Mouse (Mus musculus) forebrain, embryonic 13.5 days (tissue): Measurements from ENCODE around the gene Tubb5. TPM values are rescaled to one million over a fixed set of nuclear protein-coding genes. Genes with fewer than 3 reads are reported as not detected.

Source experiments
- ATAC-seq: fragments of 200-750 bp; cut with Nextera tagmentation; 2 replicates; pipeline ENCODE4 v1.8.0; 2017
- H3K27ac ChIP-seq: fragments of 300-500 bp; sonication (generic); 2 replicates; pipeline ENCODE4 v1.5.1; 2015; ENCODE audit warnings: inconsistent platforms, mild to moderate bottlenecking, moderate library complexity
- H3K27me3 ChIP-seq: fragments of 300-500 bp; sonication (generic); 2 replicates; pipeline ENCODE4 v1.6.1; 2015; ENCODE audit warnings: mild to moderate bottlenecking, inconsistent platforms
- H3K36me3 ChIP-seq: fragments of 300-500 bp; sonication (generic); 2 replicates; pipeline ENCODE4 v1.6.1; 2015; ENCODE audit warnings: mild to moderate bottlenecking, inconsistent platforms; ENCODE audit not compliant: poor library complexity, severe bottlenecking
- H3K4me1 ChIP-seq: fragments of 300-500 bp; sonication (generic); 2 replicates; pipeline ENCODE4 v1.6.1; 2015; ENCODE audit warnings: inconsistent platforms
- H3K4me2 ChIP-seq: fragments of 300-500 bp; sonication (generic); 2 replicates; pipeline ENCODE4 v1.6.1; 2015; ENCODE audit warnings: inconsistent platforms, mild to moderate bottlenecking, moderate library complexity
- H3K4me3 ChIP-seq: fragments of 300-500 bp; sonication (generic); 2 replicates; pipeline ENCODE4 v1.5.1; 2015; ENCODE audit warnings: mild to moderate bottlenecking, inconsistent platforms
- H3K9ac ChIP-seq: fragments of 300-500 bp; sonication (generic); 2 replicates; pipeline ENCODE4 v1.6.1; 2015; ENCODE audit warnings: mild to moderate bottlenecking, inconsistent platforms
- H3K9me3 ChIP-seq: fragments of 300-500 bp; sonication (generic); replicated peaks from 2 replicates; pipeline ENCODE4 v1.6.1; 2016; ENCODE audit warnings: inconsistent platforms
- whole genome bisulfite sequencing: fragments of 180-500 bp; shearing (Covaris S2); methylation state at CpG from one replicate; pipeline ENCODE4 v1.1.7; 2015; 5-methylcytosine and 5-hydroxymethylcytosine counted together
- polyA plus RNA-seq: library from polyadenylated mRNA; unstranded; fragments of >200 nt; fragmentation: Nextera tagmentation; extraction: Ambion mirVana; gene quantifications from 2 replicates; pipeline ENCODE4 v1.2.1, GENCODE M21; 2015

The Tubb5 gene
- 1,790 and 1,841 TPM in 2 replicates for polyA plus RNA-seq

DNA sequence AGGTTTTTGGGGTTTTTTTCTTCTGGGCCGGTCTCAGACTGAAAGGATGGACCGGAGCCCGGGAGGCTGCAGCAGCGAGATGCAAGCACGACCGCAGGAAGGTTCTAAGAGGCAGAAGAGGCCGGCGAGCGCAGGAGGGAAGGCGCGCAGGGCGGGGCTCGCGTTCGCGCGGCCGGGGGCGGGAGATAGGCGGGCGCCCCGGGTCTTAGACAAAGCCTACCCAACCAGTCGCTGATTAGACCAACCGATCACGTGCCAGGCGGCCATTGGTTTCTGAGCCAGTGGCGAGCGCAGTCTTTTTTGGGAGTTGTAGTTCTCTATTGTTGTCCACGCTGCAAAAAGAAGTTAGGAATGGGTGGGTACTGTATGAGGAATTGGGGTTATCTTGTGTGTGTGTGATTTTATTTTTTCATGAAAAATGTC, at the start of gene Tubb5:
Tubb5 (minus strand) TSS at position 185 of the 423 bp plus-strand sequence.
- H3K4me2 ChIP-seq: peak within 1 kb of the TSS; percentile 92
- no peaks in the 10 kb centered on the region for H3K27me3 ChIP-seq
- peaks cover 64% of the 10 kb centered on the region for H3K4me1 ChIP-seq
- WGBS: under 1% methylated on average over 29 of the region's 29 CpGs
- peak within 1 kb of the TSS; percentile 100 for H3K9ac ChIP-seq
- ATAC-seq: peak; percentile 78
- H3K36me3 ChIP-seq: peaks cover 37% of the 10 kb centered on the region
- H3K27ac ChIP-seq: peak within 1 kb of the TSS; percentile 100
- H3K4me3 ChIP-seq: peak within 1 kb of the TSS; percentile 95
- no peaks in the 10 kb centered on the region for H3K9me3 ChIP-seq

- Histone ChIP-seq H3K4me1 (no peaks in the 10 kb centered on the region), H3K4me2 (no peak overlapping the region), H3K9ac (no peak overlapping the region), H3K4me3 (no peak overlapping the region), H3K36me3 (peaks cover 99% of the 10 kb centered on the region), H3K27me3 (no peaks in the 10 kb centered on the region), H3K9me3 (no peaks in the 10 kb centered on the region), H3K27ac (no peak overlapping the region)
- ATAC-seq: no peak
- WGBS: 83% methylated on average over 14 of the region's 17 CpGs
These were observed 49.6 kb upstream of the Tubb5 start for GRCm38 (mm10) chr17:35887725-35888124.

DNA sequence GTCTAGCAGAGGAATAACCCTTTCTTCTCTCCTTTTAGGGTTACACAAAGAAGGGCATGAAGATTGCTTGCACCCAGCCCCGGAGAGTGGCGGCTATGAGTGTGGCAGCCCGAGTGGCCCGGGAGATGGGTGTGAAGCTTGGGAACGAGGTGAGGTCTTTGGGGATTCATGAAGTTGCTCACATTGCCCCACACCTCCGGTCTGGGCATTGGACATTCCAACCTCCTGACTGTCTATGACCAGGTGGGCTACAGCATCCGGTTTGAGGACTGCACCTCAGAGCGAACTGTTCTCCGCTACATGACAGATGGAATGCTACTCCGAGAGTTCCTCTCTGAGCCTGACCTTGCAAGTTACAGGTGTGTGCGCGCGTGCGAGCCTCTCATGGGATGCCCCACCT, 45.7 kb upstream of the Tubb5 start:
- H3K27ac ChIP-seq: no peak overlapping the region
- H3K9me3 ChIP-seq: no peaks in the 10 kb centered on the region
- no peak overlapping the region for H3K4me3 ChIP-seq
- no peaks in the 10 kb centered on the region for H3K27me3 ChIP-seq
- peaks cover 76% of the 10 kb centered on the region for H3K36me3 ChIP-seq
- WGBS: 95% methylated on average over 14 of the region's 14 CpGs
- no peak overlapping the region for H3K9ac ChIP-seq
- peaks cover 15% of the 10 kb centered on the region for H3K4me1 ChIP-seq
- ATAC-seq: no peak
- no peak overlapping the region for H3K4me2 ChIP-seq

GRCm38 (mm10) chr17:35882924-35883323, 44.8 kb upstream of the Tubb5 start:
- WGBS: 95% methylated on average over 17 of the region's 17 CpGs
- H3K4me1 ChIP-seq: peaks cover 15% of the 10 kb centered on the region
- H3K4me3 ChIP-seq: no peak overlapping the region
- ATAC-seq: no peak
- no peak overlapping the region for H3K9ac ChIP-seq
- H3K9me3 ChIP-seq: no peaks in the 10 kb centered on the region
- no peak overlapping the region for H3K27ac ChIP-seq
- H3K36me3 ChIP-seq: peaks cover 67% of the 10 kb centered on the region
- H3K27me3 ChIP-seq: no peaks in the 10 kb centered on the region
- no peak overlapping the region for H3K4me2 ChIP-seq

DNA sequence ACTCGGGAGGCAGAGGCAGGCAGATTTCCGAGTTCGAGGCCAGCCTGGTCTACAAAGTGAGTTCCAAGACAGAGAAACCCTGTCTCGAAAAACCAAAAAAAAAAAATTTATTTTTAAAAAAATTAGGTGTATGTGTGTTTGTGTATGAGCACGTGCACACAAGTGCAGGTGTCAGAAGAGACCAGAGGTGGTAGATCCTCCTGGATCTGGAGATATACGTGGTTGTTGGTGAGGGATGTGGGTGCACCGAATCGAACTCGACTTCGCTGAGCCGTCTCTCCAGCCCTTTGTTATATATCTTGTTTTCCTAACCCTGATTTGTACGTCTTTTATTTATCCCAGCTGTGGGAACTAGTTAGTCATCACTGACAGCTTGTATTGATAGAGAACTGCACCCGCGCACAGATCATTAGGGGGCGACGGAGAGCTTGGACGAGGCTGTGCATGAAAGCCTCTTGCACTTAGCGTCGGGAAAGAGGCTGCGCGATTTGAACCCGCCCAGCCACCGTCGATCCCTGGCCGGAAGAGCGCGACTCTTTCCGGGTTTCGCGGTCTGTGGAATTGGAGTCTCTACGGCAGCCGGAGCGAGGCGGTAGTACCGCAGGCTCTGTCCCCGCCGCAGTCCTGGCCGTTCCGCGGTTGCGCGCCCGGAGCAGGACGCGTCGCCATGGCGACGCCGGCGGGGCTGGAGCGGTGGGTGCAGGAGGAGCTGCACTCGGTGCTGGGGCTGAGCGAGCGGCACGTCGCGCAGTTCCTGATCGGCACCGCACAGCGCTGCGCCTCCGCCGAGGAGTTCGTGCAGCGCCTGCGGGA, 41.3 kb upstream of the Tubb5 start, which contains the start of gene Dhx16:
Dhx16 (plus strand) TSS at position 575 of the 813 bp plus-strand sequence.
- peaks cover 56% of the 10 kb centered on the region for H3K36me3 ChIP-seq
- no peaks in the 10 kb centered on the region for H3K9me3 ChIP-seq
- peak; percentile 94 for ATAC-seq
- peak within 1 kb of the TSS; percentile 83 for H3K9ac ChIP-seq
- H3K27me3 ChIP-seq: no peaks in the 10 kb centered on the region
- peak within 1 kb of the TSS; percentile 75 for H3K27ac ChIP-seq
- WGBS: 5% methylated on average over 66 of the region's 66 CpGs
- H3K4me1 ChIP-seq: peaks cover 15% of the 10 kb centered on the region
- H3K4me2 ChIP-seq: peak within 1 kb of the TSS; percentile 88
- H3K4me3 ChIP-seq: peak within 1 kb of the TSS; percentile 99

GRCm38 (mm10) chr17:35874721-35875120, 36.6 kb upstream of the Tubb5 start:
- H3K4me1 ChIP-seq: peaks cover 37% of the 10 kb centered on the region
- peaks cover 4% of the 10 kb centered on the region; the same call in 1 of the 2 replicates for H3K9me3 ChIP-seq
- H3K36me3 ChIP-seq: peaks cover 49% of the 10 kb centered on the region
- no peak overlapping the region; the same call in 1 of the 2 replicates for H3K27ac ChIP-seq
- no peak overlapping the region; the same call in 1 of the 2 replicates for H3K9ac ChIP-seq
- H3K27me3 ChIP-seq: no peaks in the 10 kb centered on the region
- 91% methylated on average over 6 of the region's 6 CpGs for WGBS
- H3K4me2 ChIP-seq: no peak overlapping the region
- ATAC-seq: no peak
- H3K4me3 ChIP-seq: no peak overlapping the region

DNA sequence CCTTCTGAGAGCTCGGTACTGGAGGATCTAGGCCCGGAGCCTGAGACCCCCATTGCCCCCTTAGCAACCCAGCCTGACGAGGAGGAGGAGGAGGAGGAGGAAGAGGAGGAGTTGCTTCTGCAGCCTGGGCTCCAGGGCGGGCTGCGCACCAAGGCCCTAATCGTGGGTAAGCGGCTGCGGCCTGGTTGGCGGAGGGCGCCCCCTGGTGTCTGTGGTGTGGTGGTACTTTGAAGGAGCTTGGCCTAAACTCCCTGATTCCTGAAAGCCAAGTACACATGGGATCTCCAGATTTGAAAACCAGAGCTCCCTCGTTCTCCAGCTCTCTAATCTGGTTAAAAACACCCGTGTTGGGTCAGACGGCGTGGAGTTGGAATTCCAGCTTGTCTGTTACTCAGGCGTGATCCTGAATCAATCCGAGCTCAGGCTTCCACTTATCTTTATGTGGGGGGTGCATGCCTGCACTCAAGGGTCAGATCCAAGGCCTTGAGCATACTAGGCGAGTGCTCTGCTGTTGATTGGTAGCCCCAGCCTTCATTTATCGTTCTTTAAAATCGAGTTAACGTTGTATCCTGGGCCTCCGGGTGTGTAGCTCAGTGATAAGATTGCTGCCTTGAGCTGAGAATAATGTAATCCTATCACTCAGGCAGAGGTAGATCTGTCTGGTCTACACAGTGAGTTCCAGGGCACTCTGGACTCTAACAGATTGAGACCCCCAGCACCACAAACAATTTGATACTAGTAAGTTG, 35.8 kb upstream of the Tubb5 start:
- Histone ChIP-seq H3K4me2 (peak overlapping the region; percentile 34), H3K9me3 (peaks cover 4% of the 10 kb centered on the region; the same call in 1 of the 2 replicates), H3K27ac (peak overlapping the region; percentile 35; the same call in 1 of the 2 replicates), H3K27me3 (no peaks in the 10 kb centered on the region), H3K4me3 (no peak overlapping the region; the same call in 1 of the 2 replicates), H3K9ac (peak overlapping the region; percentile 43), H3K36me3 (peaks cover 49% of the 10 kb centered on the region), H3K4me1 (peaks cover 45% of the 10 kb centered on the region)
- ATAC-seq: peak; percentile 59
- WGBS: 32% methylated on average over 21 of the region's 21 CpGs

DNA sequence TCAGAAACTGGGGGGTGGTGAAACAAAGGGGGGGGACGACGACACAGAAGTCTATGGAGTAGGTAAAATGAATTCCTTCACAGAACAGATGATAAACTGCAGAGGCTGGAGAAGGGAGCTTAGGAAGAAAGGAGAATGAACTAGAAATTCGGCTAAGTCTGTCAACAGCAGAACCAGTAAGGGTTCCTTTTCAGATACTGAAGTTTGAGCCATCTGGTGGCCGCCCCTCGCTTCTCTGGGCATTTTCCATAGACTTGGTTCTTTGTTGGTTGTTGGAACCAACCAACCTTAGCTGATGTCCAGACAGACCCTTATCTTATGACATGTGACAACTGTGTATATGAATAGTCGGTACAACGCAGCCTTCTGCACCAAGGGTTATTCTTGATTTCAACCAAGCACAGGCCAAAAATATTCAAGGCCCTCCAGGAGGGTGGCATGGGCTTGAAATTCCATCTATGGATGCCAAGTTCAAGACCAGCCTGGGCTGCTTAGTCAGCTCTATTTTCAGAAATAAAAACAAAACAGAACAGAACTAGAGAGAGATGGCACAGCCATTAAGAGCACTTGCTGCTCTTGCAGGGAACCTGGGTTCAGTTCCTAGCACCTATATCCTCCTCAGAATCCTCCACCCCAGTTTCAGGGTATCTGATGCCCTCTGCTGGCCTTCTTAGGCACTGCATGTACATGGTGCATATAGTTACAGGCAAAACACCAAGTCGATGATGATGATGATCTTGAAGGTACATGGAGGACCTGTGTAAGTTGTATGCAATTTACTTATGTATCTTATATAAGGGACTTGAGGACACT, 33.0 kb upstream of the Tubb5 start:
- 94% methylated on average over 8 of the region's 8 CpGs for WGBS
- Histone ChIP-seq H3K27me3 (no peaks in the 10 kb centered on the region), H3K4me2 (peak overlapping the region; percentile 100), H3K9me3 (peaks cover 4% of the 10 kb centered on the region; the same call in 1 of the 2 replicates), H3K36me3 (peaks cover 46% of the 10 kb centered on the region), H3K27ac (peak overlapping the region; percentile 21; the same call in 1 of the 2 replicates), H3K4me3 (peak overlapping the region; percentile 77; the same call in 1 of the 2 replicates), H3K4me1 (peaks cover 68% of the 10 kb centered on the region), H3K9ac (peak overlapping the region; percentile 91)
- no peak for ATAC-seq

- Histone ChIP-seq H3K27me3 (no peaks in the 10 kb centered on the region), H3K4me1 (peaks cover 69% of the 10 kb centered on the region), H3K9ac (peak overlapping the region; percentile 91), H3K4me2 (peak overlapping the region; percentile 100), H3K27ac (peak overlapping the region; percentile 21; the same call in 1 of the 2 replicates), H3K9me3 (peaks cover 4% of the 10 kb centered on the region; the same call in 1 of the 2 replicates), H3K36me3 (peaks cover 40% of the 10 kb centered on the region), H3K4me3 (peak overlapping the region; percentile 77)
- 77% methylated on average over 9 of the region's 9 CpGs for WGBS
- ATAC-seq: no peak
These were observed 32.2 kb upstream of the Tubb5 start for GRCm38 (mm10) chr17:35870151-35870883.

GRCm38 (mm10) chr17:35869346-35870067, 31.4 kb upstream of the Tubb5 start:
- Histone ChIP-seq H3K9ac (peak overlapping the region; percentile 91), H3K27me3 (no peaks in the 10 kb centered on the region)
- WGBS: 7% methylated on average over 7 of the region's 7 CpGs

More at GRCm38 (mm10) chr17:35869346-35870067, 31.4 kb upstream of the Tubb5 start:
- no peak for ATAC-seq
- H3K27ac ChIP-seq: peak overlapping the region; percentile 25
- H3K4me3 ChIP-seq: peak overlapping the region; percentile 77
- peaks cover 4% of the 10 kb centered on the region; the same call in 1 of the 2 replicates for H3K9me3 ChIP-seq
- peak overlapping the region; percentile 100 for H3K4me2 ChIP-seq
- H3K36me3 ChIP-seq: peaks cover 32% of the 10 kb centered on the region
- H3K4me1 ChIP-seq: peaks cover 77% of the 10 kb centered on the region
